In the genomic region with DNA sequence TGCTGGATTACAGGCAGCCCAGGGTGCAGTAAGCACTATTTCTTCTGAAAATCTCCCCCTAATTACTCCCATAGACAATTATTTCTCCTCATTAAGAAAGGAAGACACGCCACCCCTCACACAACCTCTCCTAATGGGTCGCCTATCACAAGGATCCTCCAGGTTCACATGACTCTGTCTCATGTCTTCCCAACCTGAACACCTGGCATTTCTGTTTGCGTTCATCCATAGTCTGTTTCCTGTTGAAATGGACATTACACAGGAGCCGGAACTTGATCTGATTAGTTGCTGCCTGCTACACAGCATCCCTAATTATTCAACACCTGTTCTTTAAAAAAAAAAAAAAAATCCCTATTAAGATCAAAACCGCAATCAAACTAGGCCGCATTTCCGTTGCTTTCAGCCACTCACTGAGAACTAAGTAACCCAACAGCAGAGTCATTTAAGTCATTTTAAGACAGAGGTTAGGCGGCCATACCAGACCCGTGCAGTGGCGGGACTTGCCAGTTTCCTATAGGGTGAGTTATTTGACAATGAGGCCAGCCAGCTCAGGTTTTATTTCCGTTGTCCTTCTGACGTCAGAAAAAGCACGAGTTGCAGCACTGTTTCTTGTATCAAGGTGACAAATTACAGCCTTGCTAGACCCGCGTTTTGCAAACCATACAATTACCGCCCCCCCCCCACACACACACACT, we compare ENCODE assay signal across 8 mouse cellular contexts. TPM values are rescaled to one million over a fixed set of nuclear protein-coding genes. Genes with fewer than 3 reads are reported as not detected.
DNase-seq lines count a peak whose midpoint lies in the region; ATAC-seq and TF ChIP-seq lines count a peak whose summit lies in the region.

No protein-coding gene starts in this region.

- DNase-seq in adrenal gland, postnatal 14 days: peak; percentile 24
- DNase-seq in adrenal gland, adult 8-10 months: no peak
- DNase-seq in embryonic facial prominence, embryonic 10.5 days (ENCODE audit: low spot score): peak; percentile 64
- no peak for DNase-seq in gastrocnemius, postnatal 36 days

- TF ChIP-seq EP300 in ES-Bruce4 (IDR thresholded peaks at IDR 0.05; ENCODE audit: insufficient read depth, low read depth, low read length): no peak

- H3K4me3 ChIP-seq in ES-Bruce4 (ENCODE audit: low read depth, low read length): peak overlapping the region; percentile 90
- H3K4me3 ChIP-seq in embryonic facial prominence, embryonic 10.5 days: peak overlapping the region; percentile 90
- peak overlapping the region; percentile 95 for H3K4me3 ChIP-seq in hindbrain, embryonic 15.5 days
- H3K4me3 ChIP-seq in macrophage (ENCODE audit: inconsistent target): peak overlapping the region; percentile 91
- peak overlapping the region; percentile 86 for H3K4me3 ChIP-seq in small intestine, adult 2 months (ENCODE audit: low read depth, low read length)

- intact Hi-C loops in gastrocnemius, postnatal 36 days (cut with DNase I): no loop called here

- no peak for ATAC-seq in hindbrain, embryonic 15.5 days (ENCODE audit: low FRiP score, low read depth)

- 8% methylated on average over 16 of the region's 16 CpGs for WGBS in embryonic facial prominence, embryonic 10.5 days
- WGBS in hindbrain, embryonic 15.5 days: 3% methylated on average over 16 of the region's 16 CpGs
- WGBS in macrophage (ENCODE audit: missing documents): 20% methylated on average over 15 of the region's 16 CpGs
- WGBS in small intestine, adult 2 months: 11% methylated on average over 16 of the region's 16 CpGs

- no peaks in the 10 kb centered on the region for H3K27me3 ChIP-seq in ES-Bruce4 (ENCODE audit: control insufficient read depth, insufficient read depth, low read length, poor library complexity, severe bottlenecking)
- H3K27me3 ChIP-seq in embryonic facial prominence, embryonic 10.5 days (replicated peaks; ENCODE audit: low read depth, poor library complexity, severe bottlenecking): no peaks in the 10 kb centered on the region
- no peaks in the 10 kb centered on the region for H3K27me3 ChIP-seq in hindbrain, embryonic 15.5 days
- H3K27me3 ChIP-seq in small intestine, adult 2 months (ENCODE audit: control insufficient read depth, insufficient read depth, low read length): no peaks in the 10 kb centered on the region

- H3K27ac ChIP-seq in ES-Bruce4 (ENCODE audit: insufficient read depth, low read length): peak overlapping the region; percentile 2
- H3K27ac ChIP-seq in embryonic facial prominence, embryonic 10.5 days (replicated peaks): peak overlapping the region; percentile 100
- peak overlapping the region; percentile 100 for H3K27ac ChIP-seq in hindbrain, embryonic 15.5 days (replicated peaks)
- H3K27ac ChIP-seq in macrophage: peak overlapping the region; percentile 84
- peak overlapping the region; percentile 78 for H3K27ac ChIP-seq in small intestine, adult 2 months (ENCODE audit: insufficient read depth, low read depth, low read length)

- TF ChIP-seq CTCF in ES-Bruce4 (IDR thresholded peaks at IDR 0.05; ENCODE audit: low read depth, low read length): no peak
- TF ChIP-seq CTCF in small intestine, adult 2 months (IDR thresholded peaks at IDR 0.05; ENCODE audit: extremely low read depth, insufficient read length, insufficient replicate concordance, low read depth, low read length): no peak

- H3K9ac ChIP-seq in ES-Bruce4 (ENCODE audit: low read depth, poor library complexity, severe bottlenecking): peak overlapping the region; percentile 91
- peak overlapping the region; percentile 100 for H3K9ac ChIP-seq in hindbrain, embryonic 15.5 days

- peak overlapping the region; percentile 88 for H3K4me2 ChIP-seq in hindbrain, embryonic 15.5 days

- no peaks in the 10 kb centered on the region for H3K9me3 ChIP-seq in ES-Bruce4 (replicated peaks; ENCODE audit: control insufficient read depth, insufficient read depth, low read length, poor library complexity, severe bottlenecking)
- peaks cover 15% of the 10 kb centered on the region for H3K9me3 ChIP-seq in embryonic facial prominence, embryonic 10.5 days
- H3K9me3 ChIP-seq in hindbrain, embryonic 15.5 days: no peaks in the 10 kb centered on the region

- no peaks in the 10 kb centered on the region for H3K4me1 ChIP-seq in ES-Bruce4 (ENCODE audit: control insufficient read depth, insufficient read depth, low read length)
- H3K4me1 ChIP-seq in embryonic facial prominence, embryonic 10.5 days: peaks cover 44% of the 10 kb centered on the region
- peaks cover 33% of the 10 kb centered on the region for H3K4me1 ChIP-seq in hindbrain, embryonic 15.5 days (replicated peaks)
- peaks cover 2% of the 10 kb centered on the region; the same call in 1 of the 2 replicates for H3K4me1 ChIP-seq in small intestine, adult 2 months (ENCODE audit: control insufficient read depth, insufficient read depth, insufficient read length, low read length)

- H3K36me3 ChIP-seq in ES-Bruce4 (ENCODE audit: control insufficient read depth, insufficient read depth, low read length, poor library complexity, severe bottlenecking) (no peaks in the 10 kb centered on the region), macrophage (ENCODE audit: inconsistent target) (no peaks in the 10 kb centered on the region)
- H3K36me3 ChIP-seq in embryonic facial prominence, embryonic 10.5 days (replicated peaks): peaks cover 44% of the 10 kb centered on the region
- peaks cover 5% of the 10 kb centered on the region; the same call in 1 of the 2 replicates for H3K36me3 ChIP-seq in hindbrain, embryonic 15.5 days
- no peaks in the 10 kb centered on the region for H3K36me3 ChIP-seq in small intestine, adult 2 months (ENCODE audit: control insufficient read depth, insufficient read depth, low read length)

- peaks cover 65% of the 10 kb centered on the region for H3K79me2 ChIP-seq in macrophage (ENCODE audit: inconsistent target)

- no peak for TF ChIP-seq POLR2A in ES-Bruce4 (IDR thresholded peaks at IDR 0.05; ENCODE audit: insufficient read depth, low read length)
- no peak for TF ChIP-seq POLR2A in small intestine, adult 2 months (IDR thresholded peaks at IDR 0.05; ENCODE audit: low read depth, low read length)

RNA-seq across cellular contexts. Expression of a gene that starts 2.3 kb away (rescaled TPM):
- total RNA-seq in adrenal gland, postnatal 14 days (2021): 43.1 and 51.9 TPM in 2 replicates
- total RNA-seq in adrenal gland, adult 8-10 months (2022): 10 to 100 TPM; 23.1 to 32.4 (median 27.6) TPM
- 88.4 and 90.3 TPM in 2 replicates for polyA plus RNA-seq in ES-Bruce4 (2011; ENCODE audit: insufficient read depth, insufficient read length, low read depth, missing spikeins)
- 120 and 124 TPM in 2 replicates for polyA plus RNA-seq in embryonic facial prominence, embryonic 10.5 days (2016; fragmentation: Nextera tagmentation; extraction: Ambion mirVana)
- 134 and 138 TPM in 2 replicates for polyA plus RNA-seq in hindbrain, embryonic 15.5 days (2015; fragmentation: Nextera tagmentation; extraction: Ambion mirVana)
- total RNA-seq in macrophage (2018; cell fraction: chromatin; rRNA removed): 1,000 to 10,000 TPM in 1 of 26 experiments, 100 to 1,000 TPM in 14, 10 to 100 TPM in 11; 65.8 to 1,056 (median 152) TPM
- 100 to 1,000 TPM in 2 of 26 experiments, 10 to 100 TPM in 24; 32.3 to 169 (median 53.6) TPM for total RNA-seq in macrophage (2018; cell fraction: cytosol; rRNA removed)
- 100 to 1,000 TPM in 18 of 26 experiments, 10 to 100 TPM in 8; 75.5 to 593 (median 137) TPM for total RNA-seq in macrophage (2018; cell fraction: nucleus; rRNA removed)
- 34.2 to 43.0 TPM (median 36.4 TPM) in 3 replicates for polyA plus RNA-seq in macrophage (2018)
- polyA plus RNA-seq in small intestine, adult 2 months (2012; rRNA removed): 6.6 and 15.0 TPM in 2 replicates
- total RNA-seq in gastrocnemius, postnatal 36 days (2021): 1 to 10 TPM in 1 of 2 experiments, under 1 TPM in 1; 0.69 to 2.0 TPM

RNA-seq across cellular contexts. Expression of a gene that starts 59.1 kb away (rescaled TPM):
- 145 and 167 TPM in 2 replicates for total RNA-seq in adrenal gland, postnatal 14 days (2021)
- total RNA-seq in adrenal gland, adult 8-10 months (2022): 100 to 1,000 TPM; 132 to 148 (median 137) TPM
- polyA plus RNA-seq in ES-Bruce4 (2011; ENCODE audit: insufficient read depth, insufficient read length, low read depth, missing spikeins): 158 and 161 TPM in 2 replicates
- polyA plus RNA-seq in embryonic facial prominence, embryonic 10.5 days (2016; fragmentation: Nextera tagmentation; extraction: Ambion mirVana): 179 TPM in 2 replicates
- polyA plus RNA-seq in hindbrain, embryonic 15.5 days (2015; fragmentation: Nextera tagmentation; extraction: Ambion mirVana): 102 and 108 TPM in 2 replicates
- 100 to 1,000 TPM in 9 of 26 experiments, 10 to 100 TPM in 17; 12.5 to 208 (median 81.7) TPM for total RNA-seq in macrophage (2018; cell fraction: chromatin; rRNA removed)
- total RNA-seq in macrophage (2018; cell fraction: cytosol; rRNA removed): 10 to 100 TPM; 11.6 to 70.8 (median 26.9) TPM
- 100 to 1,000 TPM in 13 of 26 experiments, 10 to 100 TPM in 13; 44.0 to 189 (median 105) TPM for total RNA-seq in macrophage (2018; cell fraction: nucleus; rRNA removed)
- 7.9 to 34.0 TPM (median 16.4 TPM) in 3 replicates for polyA plus RNA-seq in macrophage (2018)
- polyA plus RNA-seq in small intestine, adult 2 months (2012; rRNA removed): 10.3 and 13.9 TPM in 2 replicates
- total RNA-seq in gastrocnemius, postnatal 36 days (2021): 100 to 1,000 TPM in 1 of 2 experiments, 10 to 100 TPM in 1; 59.7 to 150 TPM

Comparison
In these comparisons a context has a peak if more than half of its experiments do, and no peak if none do; other contexts are left out.
1. DNase-seq: peak in adrenal gland, postnatal 14 days (single experiment) and embryonic facial prominence, embryonic 10.5 days (single experiment); none in adrenal gland, adult 8-10 months (single experiment) and gastrocnemius, postnatal 36 days (0 of 2).
2. H3K27ac ChIP-seq: peak in every context shown above with its lines; median percentile 100 in embryonic facial prominence, embryonic 10.5 days; 100 in hindbrain, embryonic 15.5 days; 84 in macrophage; 78 in small intestine, adult 2 months; 2 in ES-Bruce4.
3. Peak in every context shown above with its lines, with median percentiles within 50 percentile points of each other: H3K4me3 ChIP-seq.